In genomic region chr6:108828234-108828868, GRCm38 (mm10) we compare ENCODE assay signal across 7 mouse cellular contexts. TPM values are rescaled to one million over a fixed set of nuclear protein-coding genes. Genes with fewer than 3 reads are reported as not detected.
DNase-seq lines count a peak whose midpoint lies in the region; ATAC-seq lines count a peak whose summit lies in the region.

TSS of gene Edem1 (plus strand) at chr6:108828641.

- WGBS in embryonic facial prominence, embryonic 12.5 days = under 1% methylated on average over 67 of the region's 67 CpGs
- under 1% methylated on average over 65 of the region's 67 CpGs for WGBS in limb, embryonic 11.5 days
- under 1% methylated on average over 66 of the region's 67 CpGs for WGBS in midbrain, embryonic 14.5 days

- H3K36me3 ChIP-seq in embryonic facial prominence, embryonic 12.5 days = 0 out of 2 replicates have a peak, but pooled peaks cover 3% of the 10 kb centered on the region
- H3K36me3 ChIP-seq in limb, embryonic 11.5 days (ENCODE audit: control insufficient read depth, insufficient read depth, low read length) = no peaks in the 10 kb centered on the region
- H3K36me3 ChIP-seq in midbrain, embryonic 14.5 days (ENCODE audit: control insufficient read depth, insufficient read depth, low read length) = peaks cover 9% of the 10 kb centered on the region

- H3K4me1 ChIP-seq in embryonic facial prominence, embryonic 12.5 days = peaks cover 15% of the 10 kb centered on the region
- peaks cover 9% of the 10 kb centered on the region for H3K4me1 ChIP-seq in limb, embryonic 11.5 days (ENCODE audit: control insufficient read depth, insufficient read depth, low read length)
- H3K4me1 ChIP-seq in midbrain, embryonic 14.5 days (ENCODE audit: control insufficient read depth, insufficient read depth, low read length) = peaks cover 11% of the 10 kb centered on the region

- H3K9ac ChIP-seq in embryonic facial prominence, embryonic 12.5 days = peak within 1 kb of the TSS; percentile 94
- H3K9ac ChIP-seq in limb, embryonic 11.5 days (ENCODE audit: low read length) = peak within 1 kb of the TSS; percentile 85
- peak within 1 kb of the TSS; percentile 79 for H3K9ac ChIP-seq in midbrain, embryonic 14.5 days (replicated peaks; ENCODE audit: low read length)

- no peaks in the 10 kb centered on the region for H3K9me3 ChIP-seq in embryonic facial prominence, embryonic 12.5 days
- no peaks in the 10 kb centered on the region for H3K9me3 ChIP-seq in limb, embryonic 11.5 days (ENCODE audit: control insufficient read depth, low read length)
- no peaks in the 10 kb centered on the region for H3K9me3 ChIP-seq in midbrain, embryonic 14.5 days (ENCODE audit: control insufficient read depth, low read length)

- H3K27ac ChIP-seq in embryonic facial prominence, embryonic 12.5 days = peak within 1 kb of the TSS; percentile 81
- H3K27ac ChIP-seq in limb, embryonic 11.5 days (replicated peaks; ENCODE audit: low read depth, low read length) = peak within 1 kb of the TSS; percentile 71
- H3K27ac ChIP-seq in midbrain, embryonic 14.5 days (replicated peaks; ENCODE audit: low read depth, low read length) = peak within 1 kb of the TSS; percentile 78

- H3K4me3 ChIP-seq in embryonic facial prominence, embryonic 12.5 days = peak within 1 kb of the TSS; percentile 90
- peak within 1 kb of the TSS; percentile 67 for H3K4me3 ChIP-seq in limb, embryonic 11.5 days (ENCODE audit: low read depth, low read length)
- H3K4me3 ChIP-seq in midbrain, embryonic 14.5 days (replicated peaks; ENCODE audit: low read depth, low read length) = peak within 1 kb of the TSS; percentile 92

- peak within 1 kb of the TSS; percentile 87 for H3K4me2 ChIP-seq in embryonic facial prominence, embryonic 12.5 days (replicated peaks)
- H3K4me2 ChIP-seq in limb, embryonic 11.5 days (ENCODE audit: low read depth, severe bottlenecking) = peak within 1 kb of the TSS; percentile 87
- peak within 1 kb of the TSS; percentile 82 for H3K4me2 ChIP-seq in midbrain, embryonic 14.5 days (ENCODE audit: low read length)

- peak; percentile 99 for DNase-seq in adrenal gland, postnatal 25 days
- peak; percentile 100 for DNase-seq in heart, adult 11 months
- peak; percentile 99 for DNase-seq in kidney, adult 18-20 months
- DNase-seq in limb, embryonic 11.5 days (ENCODE audit: low spot score) = peak; percentile 98
- DNase-seq in midbrain, embryonic 14.5 days = peak; percentile 95
- peak; percentile 98 to 99 for DNase-seq in spleen, adult 18-20 months

- no peaks in the 10 kb centered on the region for H3K27me3 ChIP-seq in embryonic facial prominence, embryonic 12.5 days
- no peaks in the 10 kb centered on the region for H3K27me3 ChIP-seq in limb, embryonic 11.5 days (ENCODE audit: control insufficient read depth, insufficient read depth, low read length)
- no peaks in the 10 kb centered on the region for H3K27me3 ChIP-seq in midbrain, embryonic 14.5 days (ENCODE audit: control insufficient read depth, insufficient read depth, low read length)

- ATAC-seq in embryonic facial prominence, embryonic 12.5 days (ENCODE audit: insufficient number of reproducible peaks, insufficient read depth, low FRiP score, low TSS enrichment) = peak; percentile 99
- peak; percentile 100 for ATAC-seq in limb, embryonic 11.5 days (ENCODE audit: insufficient number of reproducible peaks, low FRiP score, low TSS enrichment, low read depth)
- peak; percentile 96 for ATAC-seq in midbrain, embryonic 14.5 days (ENCODE audit: low FRiP score, low TSS enrichment)

RNA-seq across cellular contexts. Expression of gene Edem1, which starts in this region (rescaled TPM):
- 60.2 and 64.4 TPM in 2 replicates for total RNA-seq in adrenal gland, postnatal 25 days (2021)
- 22.2 and 26.0 TPM in 2 replicates for polyA plus RNA-seq in embryonic facial prominence, embryonic 12.5 days (2016; fragmentation: Nextera tagmentation; extraction: Ambion mirVana)
- 22.9 and 27.6 TPM in 2 replicates for polyA plus RNA-seq in limb, embryonic 11.5 days (2014; fragmentation: Nextera tagmentation; extraction: Ambion mirVana)
- polyA plus RNA-seq in midbrain, embryonic 14.5 days (2014; fragmentation: Nextera tagmentation; extraction: Ambion mirVana) = 7.3 and 8.3 TPM in 2 replicates

Comparison
In these comparisons a context has a peak if more than half of its experiments do, and no peak if none do; other contexts are left out.
1. Peak in every context shown above with its lines: DNase-seq, ATAC-seq, H3K4me3 ChIP-seq and H3K27ac ChIP-seq.